Mouse (Mus musculus) mature B cell (primary cell): ENCODE data around the gene Erg.

Experiments
- in situ Hi-C: fragments of 300-500 bp; cut with MboI; formaldehyde crosslinking; loops from 2 replicates; pipeline ENCODE4 v1.14.3; 2019

Erg gene

DNA sequence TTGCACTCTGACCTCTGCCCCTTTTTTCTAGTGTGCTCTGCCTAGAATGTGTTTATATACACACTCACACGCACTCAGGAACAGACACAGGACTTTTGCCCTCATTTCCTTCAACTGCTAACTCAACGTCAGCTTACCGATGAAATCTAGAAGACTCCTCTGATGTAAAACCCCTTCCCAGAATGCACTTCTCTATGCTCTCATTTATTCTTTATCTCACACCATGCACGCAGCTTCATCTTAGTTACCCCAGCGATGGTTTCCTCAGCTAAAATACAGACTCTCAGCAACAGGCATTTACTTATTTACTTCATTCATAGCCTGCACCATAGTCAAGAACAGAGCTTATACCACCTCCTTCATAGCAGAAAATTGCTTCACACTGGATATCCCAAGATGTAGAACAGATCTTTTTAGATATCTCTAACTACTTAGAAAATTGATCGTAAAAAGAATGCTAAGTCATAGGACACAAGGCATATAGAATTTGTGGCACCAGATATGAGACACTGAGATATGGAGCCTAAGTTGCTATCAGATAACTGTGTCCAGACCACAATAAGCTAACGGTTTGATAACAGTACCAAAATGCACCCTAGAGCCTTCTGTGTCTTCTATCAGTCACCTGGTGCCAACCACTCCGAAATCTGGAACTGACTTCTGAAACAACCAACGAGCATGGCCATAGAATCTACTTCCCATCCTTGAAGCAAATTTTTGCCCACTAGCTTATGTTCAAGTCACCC, 98.6 kb downstream of the Erg start:
- in situ Hi-C loops: no loop called here

DNA sequence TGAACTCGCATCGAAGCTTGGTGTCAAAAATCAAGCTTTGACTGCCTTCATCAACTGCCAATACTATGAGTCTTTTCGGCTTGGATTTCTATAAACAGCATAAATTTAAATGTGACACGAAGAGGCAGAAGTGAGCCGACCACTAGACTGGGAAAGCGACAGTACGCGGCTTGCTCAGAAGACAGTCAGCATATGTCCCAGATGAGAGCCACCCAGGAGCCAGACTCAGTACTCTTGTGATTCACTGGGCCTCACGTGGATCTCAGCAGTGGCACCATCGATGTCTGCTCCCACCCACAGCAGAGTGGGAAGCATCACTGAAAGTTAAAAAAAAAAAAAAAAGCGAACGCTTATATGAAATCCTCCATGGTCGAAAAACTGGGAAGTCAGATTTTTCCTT, 105.2 kb downstream of the Erg start:
- in situ Hi-C loops: no loop called here

DNA sequence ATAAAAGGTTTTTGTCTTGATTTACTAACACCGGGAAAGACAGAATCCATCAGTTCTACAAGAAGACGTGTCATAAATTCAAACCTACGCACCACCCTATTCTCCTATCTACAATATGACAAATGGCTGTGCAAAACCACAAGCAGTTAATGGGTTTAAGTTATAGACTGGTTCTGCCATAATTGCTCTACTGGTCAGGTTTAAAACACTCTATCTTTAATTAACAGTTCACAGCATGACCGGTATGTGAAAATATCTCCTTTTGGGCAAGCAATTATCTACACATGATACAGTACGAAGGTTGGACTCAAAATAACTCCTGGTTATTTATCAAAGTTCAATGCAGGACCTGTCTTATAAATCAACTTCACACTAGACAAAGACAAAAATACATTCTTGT, 107.8 kb downstream of the Erg start:
- in situ Hi-C loops: no loop called here

DNA sequence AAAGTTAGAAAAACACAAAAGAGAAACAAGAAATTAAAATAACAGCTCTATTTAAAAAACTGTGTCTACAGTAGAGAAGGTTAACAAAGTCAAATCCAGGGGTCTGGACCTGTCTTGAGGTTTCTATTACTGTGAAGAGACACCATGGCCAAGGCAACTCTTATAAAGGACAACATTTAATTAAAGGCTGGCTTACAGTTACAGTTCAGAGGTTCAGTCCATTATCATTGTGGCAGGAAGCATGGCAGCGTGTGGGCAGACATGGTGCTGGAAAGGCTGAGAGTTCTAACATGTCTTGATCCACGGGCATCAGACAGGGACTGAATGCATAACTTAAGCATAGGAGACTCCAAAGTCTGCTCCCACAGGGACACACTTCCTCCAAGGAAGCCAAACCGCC, 111.4 kb downstream of the Erg start:
- in situ Hi-C loops: no loop called here

DNA sequence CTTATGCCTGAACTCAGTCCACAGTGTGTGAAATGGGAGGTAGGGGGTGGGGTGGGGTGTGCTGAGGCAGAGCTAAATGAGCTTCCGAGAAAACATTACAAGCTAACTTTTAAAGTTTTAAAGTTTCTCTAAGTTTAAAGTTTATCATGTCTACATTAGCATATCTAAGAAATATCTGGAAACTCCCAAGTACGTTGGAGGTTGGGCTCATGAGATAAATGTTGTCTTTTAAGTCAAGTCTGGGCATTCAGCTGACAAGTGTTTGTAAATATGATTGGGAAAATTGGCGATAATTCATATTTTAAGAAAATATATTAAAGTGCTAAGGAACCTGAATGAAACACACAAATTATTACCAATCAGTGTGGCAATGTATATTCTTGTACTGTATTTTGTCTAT, 112.4 kb downstream of the Erg start:
- in situ Hi-C loops: no loop called here

GRCm38 (mm10) chr16:95472771-95473170, 113.6 kb downstream of the Erg start:
- in situ Hi-C loops: no loop called here

- in situ Hi-C loops: no loop called here
Observed at GRCm38 (mm10) chr16:95469262-95470139, 116.9 kb downstream of the Erg start.

- in situ Hi-C loops: no loop called here
Observed at GRCm38 (mm10) chr16:95467893-95468292, 118.5 kb downstream of the Erg start.

- in situ Hi-C loops: no loop called here
Observed at GRCm38 (mm10) chr16:95466548-95466947, 119.8 kb downstream of the Erg start.

- in situ Hi-C loops: no loop called here
Observed at GRCm38 (mm10) chr16:95464609-95465008, 121.8 kb downstream of the Erg start.

DNA sequence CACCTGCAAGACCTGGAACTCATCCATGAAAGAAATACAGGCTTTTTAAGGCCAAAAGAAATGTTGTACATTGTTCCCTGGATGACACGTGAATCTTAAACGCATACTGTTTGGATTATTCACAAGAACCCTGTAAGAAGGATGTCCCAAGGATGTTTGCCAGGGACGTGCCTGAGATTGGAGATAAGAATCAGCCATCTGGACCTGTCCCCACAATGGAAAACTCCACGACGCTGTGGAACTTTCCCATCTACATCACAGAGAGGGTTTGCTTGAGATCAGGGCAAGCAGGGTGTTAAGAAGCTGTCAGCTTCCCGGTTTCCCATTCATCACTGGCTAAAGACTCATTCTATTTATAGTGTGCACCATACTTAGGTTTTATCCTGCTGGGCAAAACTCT, 122.6 kb downstream of the Erg start:
- in situ Hi-C loops: no loop called here

DNA sequence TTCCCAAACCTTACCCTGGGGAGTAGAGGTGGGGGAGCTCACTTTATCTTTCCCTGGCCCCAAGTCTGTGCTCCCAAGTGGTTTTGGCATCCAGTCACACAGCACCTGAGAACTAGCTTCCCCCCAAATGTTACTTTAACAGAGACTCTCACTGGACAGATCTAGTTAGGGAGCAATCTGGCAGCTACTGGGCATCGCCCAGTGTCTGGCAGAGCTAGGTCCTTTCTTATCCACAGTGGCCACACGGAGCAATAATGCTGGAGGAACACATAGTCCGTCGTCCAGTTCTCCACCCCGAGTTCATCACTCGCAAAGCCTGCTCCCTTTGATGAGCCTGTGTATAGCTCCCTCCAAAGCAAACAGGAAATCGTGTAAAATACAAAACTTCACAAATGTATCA, 124.5 kb downstream of the Erg start:
- in situ Hi-C loops: no loop called here

DNA sequence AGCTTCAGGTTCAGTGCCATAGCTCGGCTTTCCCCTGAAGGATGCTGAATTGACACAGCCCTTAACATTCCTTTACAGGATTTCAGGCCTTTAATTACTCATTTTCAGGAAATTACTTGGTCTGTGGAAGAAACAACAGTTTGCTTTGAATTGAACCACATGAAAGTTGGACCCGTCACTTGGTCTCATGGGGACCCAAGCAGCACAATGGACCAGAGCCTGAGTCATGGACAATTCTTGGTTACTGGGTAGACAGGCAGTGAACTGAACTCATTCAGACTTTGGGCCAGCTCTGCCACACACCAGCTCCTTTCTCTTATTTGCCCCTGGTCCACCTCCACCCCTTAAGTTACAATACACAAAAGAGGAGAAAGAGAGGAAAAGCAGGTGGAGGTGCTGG, 126.1 kb downstream of the Erg start:
- in situ Hi-C loops: no loop called here

DNA sequence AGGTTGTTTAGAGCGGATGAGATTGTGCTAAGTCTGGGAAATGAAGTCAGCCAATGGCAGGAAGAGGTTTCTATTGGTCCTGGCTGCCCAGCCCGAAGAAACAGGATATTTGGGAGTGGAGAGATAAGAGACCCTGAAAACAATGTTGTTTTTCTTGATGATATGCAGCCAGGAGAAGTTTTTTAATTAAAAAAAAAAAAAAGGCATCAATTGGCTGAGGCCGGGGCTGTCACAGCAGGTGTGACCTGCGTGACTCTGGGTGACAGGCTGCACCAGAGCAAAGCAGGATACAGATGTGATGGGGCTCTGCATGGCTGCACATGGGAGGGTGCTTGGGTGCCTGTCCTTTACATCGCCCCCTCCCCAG, 127.1 kb downstream of the Erg start:
- in situ Hi-C loops: no loop called here

GRCm38 (mm10) chr16:95458590-95459324, 127.6 kb downstream of the Erg start:
- in situ Hi-C loops: no loop called here

DNA sequence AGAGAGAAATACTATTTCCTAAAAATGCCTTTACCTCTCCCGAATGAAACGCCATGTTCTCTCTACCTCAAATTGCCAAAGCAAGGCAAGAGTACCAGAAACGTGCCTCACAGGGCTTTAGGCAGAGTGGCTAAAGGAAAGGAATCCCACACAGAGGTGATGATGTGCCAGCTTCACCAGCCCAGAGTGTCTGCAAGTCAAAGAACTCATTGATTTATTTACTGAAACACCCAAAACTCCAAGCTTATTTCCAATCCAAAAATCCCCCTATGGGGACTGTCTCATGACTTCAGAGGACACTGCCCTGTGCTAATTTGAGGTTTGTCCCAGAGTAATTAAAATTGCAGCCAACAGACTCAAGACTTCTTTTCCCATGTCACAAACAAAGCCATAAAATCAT, 129.4 kb downstream of the Erg start:
- in situ Hi-C loops: no loop called here

DNA sequence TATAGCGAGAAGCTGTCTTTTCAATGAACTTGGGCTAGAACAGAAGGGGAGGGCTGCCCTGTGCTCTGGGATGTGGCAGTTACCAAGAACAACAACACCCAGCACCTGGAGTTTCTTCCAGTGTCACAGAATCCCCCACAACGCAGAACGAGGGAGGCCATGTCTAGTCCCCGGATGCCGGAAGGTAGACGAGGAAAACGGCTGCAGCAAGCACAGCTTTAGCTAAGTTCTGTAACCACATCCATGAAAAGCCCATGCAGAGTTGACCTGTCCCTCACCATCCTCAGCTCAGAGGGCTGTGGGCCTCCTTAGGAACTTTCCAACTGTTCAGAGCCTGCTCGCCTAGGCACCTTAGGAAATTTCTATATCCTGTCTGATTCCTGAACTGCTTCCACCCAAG, 130.5 kb downstream of the Erg start:
- in situ Hi-C loops: no loop called here

DNA sequence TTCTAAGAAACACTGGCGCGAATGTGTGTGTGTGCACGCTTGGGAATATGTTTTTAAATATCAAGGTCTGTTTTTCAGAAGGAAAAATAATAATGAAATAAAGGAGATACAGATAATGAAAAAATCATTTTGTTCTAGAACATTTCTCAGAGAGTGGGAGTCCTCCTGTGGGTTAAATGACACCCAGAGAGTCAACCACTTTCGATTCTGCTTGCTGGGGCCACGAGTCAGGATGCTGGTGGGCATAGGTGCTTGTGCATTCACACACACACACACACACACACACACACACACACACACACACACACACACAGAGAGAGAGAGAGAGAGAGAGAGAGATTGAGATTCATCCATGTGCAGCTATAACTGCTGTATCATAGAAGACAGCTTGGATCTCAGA, 130.9 kb downstream of the Erg start:
- in situ Hi-C loops: no loop called here

DNA sequence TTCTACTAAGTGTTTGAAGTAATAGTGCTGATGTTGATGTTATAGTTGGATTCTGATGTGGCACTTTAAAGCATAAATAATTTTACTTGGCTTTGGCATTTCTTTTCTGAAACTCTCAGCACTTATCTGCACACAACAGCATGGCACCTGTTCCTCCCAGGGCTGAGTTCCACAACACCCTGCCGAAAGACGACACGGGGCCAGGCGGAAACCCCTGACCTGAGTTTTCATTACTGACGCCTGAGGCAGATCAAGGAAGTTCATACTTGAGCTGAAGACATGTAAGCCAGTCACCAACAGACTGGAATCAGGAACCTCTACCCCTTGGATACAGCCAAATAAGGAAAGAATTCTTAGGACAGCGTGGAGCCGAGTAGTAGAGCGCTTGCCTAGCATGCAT, 134.0 kb downstream of the Erg start:
- in situ Hi-C loops: no loop called here

DNA sequence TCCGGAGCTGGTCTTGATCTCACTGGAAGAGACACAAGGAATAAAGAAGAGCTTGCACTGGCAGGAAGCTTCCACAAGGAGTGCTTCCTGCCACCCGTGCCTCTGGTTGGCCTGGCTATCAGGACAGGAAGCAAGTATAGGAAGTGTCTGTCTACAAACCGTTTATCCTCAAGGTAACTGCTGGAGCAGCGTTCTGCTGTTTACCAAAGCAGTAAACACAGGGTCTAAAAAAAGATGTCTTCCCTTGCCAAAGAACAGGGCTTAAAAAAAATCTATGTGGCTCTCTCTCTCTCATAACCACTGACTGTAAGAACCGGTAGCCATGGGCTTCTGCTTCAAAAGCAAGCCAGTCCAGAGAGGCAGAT, 137.1 kb downstream of the Erg start:
- in situ Hi-C loops: no loop called here

DNA sequence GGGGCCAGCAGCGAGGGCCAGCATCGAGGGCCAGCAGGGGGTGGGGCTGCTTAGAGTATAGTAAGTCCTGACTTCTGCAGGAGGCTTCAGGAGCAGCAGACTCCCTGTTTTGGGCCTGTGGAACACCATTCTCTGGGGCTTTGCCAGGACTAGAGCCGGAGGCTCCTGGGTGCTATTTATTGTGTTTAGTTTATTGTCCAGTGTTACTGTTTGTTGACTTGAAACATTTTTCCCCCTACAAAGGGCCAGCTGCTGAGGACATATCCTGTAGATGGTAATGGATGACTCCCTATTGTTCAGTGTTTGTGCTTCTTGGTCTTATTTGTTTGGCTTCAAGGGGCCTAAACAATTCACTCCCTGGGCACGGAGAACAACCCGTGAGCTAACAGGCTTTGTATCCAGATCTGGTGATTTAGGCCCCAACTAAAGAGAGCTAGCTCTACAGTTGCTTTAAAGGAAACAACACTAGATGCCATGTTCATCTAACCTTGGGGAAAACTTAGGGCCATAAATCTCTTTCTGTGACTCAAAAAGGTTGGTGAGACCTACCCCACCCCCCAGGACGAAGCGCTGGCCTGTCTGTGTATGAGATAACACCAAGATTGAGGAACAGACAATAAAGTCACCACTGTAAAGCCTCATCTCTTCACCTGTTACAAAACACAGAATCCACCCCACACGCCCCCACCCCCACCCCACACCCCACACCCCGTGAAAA, 137.6 kb downstream of the Erg start:
- in situ Hi-C loops: no loop called here

DNA sequence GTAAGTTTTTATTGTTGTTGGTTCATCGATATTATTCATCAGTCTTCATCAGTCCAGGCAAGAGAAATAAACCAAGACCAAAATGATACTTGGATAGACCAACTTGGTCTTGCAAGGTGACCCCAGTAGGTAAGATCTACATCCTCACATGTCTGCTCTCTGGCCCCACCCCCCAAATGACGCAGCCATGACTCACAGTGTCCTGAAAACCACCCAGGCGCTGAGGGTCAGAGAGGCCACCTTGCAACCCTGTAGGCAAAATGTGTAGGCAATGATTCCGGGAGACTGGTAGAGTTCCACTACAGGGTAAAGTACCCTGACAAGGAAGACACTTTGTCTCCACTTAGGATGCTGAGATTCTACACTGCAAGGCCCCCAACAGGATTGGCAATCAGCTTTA, 138.5 kb downstream of the Erg start:
- in situ Hi-C loops: no loop called here
